Mouse (Mus musculus) cerebellum, adult 2 months (tissue): ENCODE measurements at regions not wholly inside any gene's neighbourhood (a gene's known extent, or its start where the extent isn't known, plus 50 kb on each side); places are given as distances from the start of the nearest gene placed in this dataset.

Source experiments
- CTCF ChIP-seq: fragments of 200-500 bp; IDR thresholded peaks from 2 replicates; pipeline ENCODE4 v1.5.1; 2011; ENCODE audit warnings: low read depth, mild to moderate bottlenecking, control low read depth, low read length, moderate library complexity, borderline replicate concordance; ENCODE audit not compliant: insufficient read depth
- POLR2A ChIP-seq: fragments of 200-500 bp; IDR thresholded peaks from 2 replicates; pipeline ENCODE4 v1.6.1; 2011; ENCODE audit warnings: low read length, control low read depth, borderline replicate concordance; ENCODE audit not compliant: insufficient read depth

GRCm38 (mm10) chr19:25971210-25971609, 299.0 kb downstream of the Dmrt2 start:
- TF ChIP-seq POLR2A (no peak), CTCF (no peak)
